Mouse (Mus musculus) frontal cortex, postnatal 14 days (tissue): ENCODE data around the gene Gpr65.
"Not testable (repeated sequence)": the region's sequence is repeated elsewhere in the genome, so short reads cannot be mapped to it uniquely, and the experiment has no call there.

ENCODE experiments used
- DNase-seq, 2 experiments: peaks; one replicate each; pipeline ENCODE4 v3.0.0; 2022; ENCODE audit warnings: low spot score in 2 of 2

The Gpr65 gene

GRCm38 (mm10) chr12:98282776-98283486, 14.5 kb downstream of the Gpr65 start:
- DNase-seq = peak in 1 of 2 experiments; percentile 16

GRCm38 (mm10) chr12:98283487-98283860, 15.0 kb downstream of the Gpr65 start:
- no peak for DNase-seq

- no peak for DNase-seq
These were observed 16.0 kb downstream of the Gpr65 start for GRCm38 (mm10) chr12:98284477-98284876.

- DNase-seq = no peak
These were observed 22.0 kb downstream of the Gpr65 start for GRCm38 (mm10) chr12:98290475-98290874.

GRCm38 (mm10) chr12:98292278-98292677, 23.8 kb downstream of the Gpr65 start:
- DNase-seq = no peak

GRCm38 (mm10) chr12:98294241-98294640, 25.8 kb downstream of the Gpr65 start:
- no peak for DNase-seq

GRCm38 (mm10) chr12:98301980-98302379, 33.5 kb downstream of the Gpr65 start:
- no peak for DNase-seq

- no peak for DNase-seq
These were observed 34.6 kb downstream of the Gpr65 start for GRCm38 (mm10) chr12:98303013-98303412.

GRCm38 (mm10) chr12:98307179-98307915, 38.9 kb downstream of the Gpr65 start:
- no peak for DNase-seq

GRCm38 (mm10) chr12:98311376-98312083, 43.1 kb downstream of the Gpr65 start:
- DNase-seq = no peak

- no peak for DNase-seq
These were observed 47.5 kb downstream of the Gpr65 start for GRCm38 (mm10) chr12:98315924-98316323.

- no peak for DNase-seq
These were observed 49.4 kb downstream of the Gpr65 start for GRCm38 (mm10) chr12:98317718-98318340.

GRCm38 (mm10) chr12:98322426-98322825, 54.0 kb downstream of the Gpr65 start:
- no peak for DNase-seq

- DNase-seq = not testable (repeated sequence)
These were observed 55.7 kb downstream of the Gpr65 start for GRCm38 (mm10) chr12:98324170-98324569.
